Mouse (Mus musculus) G1E (cell line): ENCODE results near the gene Crim1. TPM values are rescaled to one million over a fixed set of nuclear protein-coding genes. Genes with fewer than 3 reads are reported as not detected.

Experiments used
- ATAC-seq: 2 replicates; pipeline ENCODE4 v1.8.0; 2016; ENCODE audit warnings: mild to moderate bottlenecking; ENCODE audit not compliant: insufficient number of reproducible peaks, poor library complexity, low FRiP score, severe bottlenecking; ENCODE audit errors: extremely low read depth
- DNase-seq: peaks from one replicate; pipeline ENCODE4 v3.0.0; 2012; ENCODE audit warnings: low spot score
- H3K27me3 ChIP-seq: 2 replicates; pipeline ENCODE4 v1.6.1; 2012; ENCODE audit warnings: mild to moderate bottlenecking, low read length, inconsistent platforms; ENCODE audit not compliant: insufficient read depth
- H3K36me3 ChIP-seq: replicated peaks from 2 replicates; pipeline ENCODE3; 2012; ENCODE audit warnings: mild to moderate bottlenecking, inconsistent platforms
- H3K4me1 ChIP-seq: 2 replicates; pipeline ENCODE4 v1.6.1; 2012; ENCODE audit warnings: low read depth, low read length, inconsistent platforms, mixed read lengths; ENCODE audit not compliant: insufficient read depth
- H3K4me3 ChIP-seq: 2 replicates; pipeline ENCODE4 v1.5.1; 2012; ENCODE audit warnings: low read depth, mild to moderate bottlenecking, inconsistent platforms, low read length, moderate library complexity, mixed read lengths
- H3K9me3 ChIP-seq: replicated peaks from 2 replicates; pipeline ENCODE4 v1.6.1; 2012; ENCODE audit warnings: inconsistent platforms
- CTCF ChIP-seq: IDR thresholded peaks from 2 replicates; pipeline ENCODE4 v1.5.1; 2012; ENCODE audit warnings: low read depth, low read length, inconsistent platforms, mixed read lengths
- GATA1 ChIP-seq: IDR thresholded peaks from 2 replicates; pipeline ENCODE4 v1.6.1; 2012; ENCODE audit warnings: borderline replicate concordance, low read length, inconsistent platforms, mixed read lengths
- GATA2 ChIP-seq: IDR thresholded peaks from 2 replicates; pipeline ENCODE4 v1.6.1; 2012; ENCODE audit warnings: low read depth, low read length, inconsistent platforms, borderline replicate concordance
- POLR2AphosphoS5 ChIP-seq: IDR thresholded peaks from 2 replicates; pipeline ENCODE4 v1.6.1; 2012; ENCODE audit warnings: low read depth, low read length, inconsistent platforms; ENCODE audit not compliant: insufficient replicate concordance
- TAL1 ChIP-seq: conservative IDR thresholded peaks from 2 replicates; pipeline ENCODE4 v1.6.1; 2012; ENCODE audit warnings: low read depth, low read length, inconsistent platforms, mixed read lengths
- polyA plus RNA-seq: library from polyadenylated mRNA; stranded (reverse); fragments of >175 nt; gene quantifications from 2 replicates; pipeline ENCODE4 v1.2.3, GENCODE M21; 2012
- total RNA-seq, 2 experiments: library from RNA; stranded (forward) in 1 of 2; stranded (reverse) in 1 of 2; fragments of 200-1000 nt in 1 of 2; fragments of >200 nt in 1 of 2; fragmentation: Nextera tagmentation in 1 of 2; gene quantifications; 2 replicates each; pipeline ENCODE4 v1.2.3; 2014 to 2017

Gene Crim1
- total and polyA plus RNA-seq, 3 experiments, result 20.3 to 37.8 (median 21.9) TPM

- H3K9me3 ChIP-seq, result no peaks in the 10 kb centered on the region
- DNase-seq (no peak), ATAC-seq (no peak)
- no peaks in the 10 kb centered on the region for H3K27me3 ChIP-seq
- H3K4me3 ChIP-seq, result no peak overlapping the region
- TF ChIP-seq GATA2 (no peak), TAL1 (no peak), POLR2AphosphoS5 (no peak), GATA1 (no peak), CTCF (no peak)
- H3K4me1 ChIP-seq, result peaks cover 41% of the 10 kb centered on the region
- peaks cover 79% of the 10 kb centered on the region for H3K36me3 ChIP-seq
Observed at GRCm38 (mm10) chr17:78287391-78287790, 87.3 kb downstream of the Crim1 start.

GRCm38 (mm10) chr17:78290153-78290876, 90.3 kb downstream of the Crim1 start:
- H3K36me3 ChIP-seq, result peaks cover 78% of the 10 kb centered on the region
- peaks cover 56% of the 10 kb centered on the region for H3K4me1 ChIP-seq
- DNase-seq, result no peak
- no peaks in the 10 kb centered on the region for H3K9me3 ChIP-seq
- H3K4me3 ChIP-seq, result no peak overlapping the region
- no peaks in the 10 kb centered on the region for H3K27me3 ChIP-seq
- peak; percentile 45 for ATAC-seq
- TF ChIP-seq GATA2 (no peak), POLR2AphosphoS5 (no peak), CTCF (no peak), TAL1 (no peak), GATA1 (no peak)

GRCm38 (mm10) chr17:78291030-78291429, 91.0 kb downstream of the Crim1 start:
- Histone ChIP-seq H3K27me3 (no peaks in the 10 kb centered on the region), H3K9me3 (no peaks in the 10 kb centered on the region), H3K4me1 (peaks cover 60% of the 10 kb centered on the region), H3K4me3 (no peak overlapping the region), H3K36me3 (peaks cover 78% of the 10 kb centered on the region)
- ATAC-seq (no peak), DNase-seq (no peak)
- TF ChIP-seq GATA1 (no peak), CTCF (no peak), GATA2 (no peak), POLR2AphosphoS5 (no peak), TAL1 (no peak)

GRCm38 (mm10) chr17:78292301-78292700, 92.3 kb downstream of the Crim1 start:
- no peak overlapping the region for H3K4me3 ChIP-seq
- H3K27me3 ChIP-seq, result no peaks in the 10 kb centered on the region
- H3K4me1 ChIP-seq, result peaks cover 63% of the 10 kb centered on the region
- TF ChIP-seq TAL1 (no peak), GATA1 (no peak), GATA2 (no peak), POLR2AphosphoS5 (no peak), CTCF (no peak)
- DNase-seq (no peak), ATAC-seq (no peak)
- H3K9me3 ChIP-seq, result no peaks in the 10 kb centered on the region
- peaks cover 80% of the 10 kb centered on the region for H3K36me3 ChIP-seq

GRCm38 (mm10) chr17:78292827-78293488, 92.9 kb downstream of the Crim1 start:
- no peak for TF ChIP-seq GATA1
- no peaks in the 10 kb centered on the region for H3K9me3 ChIP-seq
- H3K4me1 ChIP-seq, result peaks cover 65% of the 10 kb centered on the region
- H3K4me3 ChIP-seq, result no peak overlapping the region
- ATAC-seq (no peak), DNase-seq (no peak)
- no peaks in the 10 kb centered on the region for H3K27me3 ChIP-seq
- H3K36me3 ChIP-seq, result peaks cover 82% of the 10 kb centered on the region

- no peaks in the 10 kb centered on the region for H3K27me3 ChIP-seq
- TF ChIP-seq CTCF (no peak), GATA2 (no peak), GATA1 (no peak), POLR2AphosphoS5 (no peak), TAL1 (no peak)
- DNase-seq (no peak), ATAC-seq (no peak)
- peaks cover 70% of the 10 kb centered on the region for H3K4me1 ChIP-seq
- H3K4me3 ChIP-seq, result no peak overlapping the region
- peaks cover 88% of the 10 kb centered on the region for H3K36me3 ChIP-seq
- no peaks in the 10 kb centered on the region for H3K9me3 ChIP-seq
Observed at GRCm38 (mm10) chr17:78295979-78296378, 95.9 kb downstream of the Crim1 start.

- ATAC-seq, result no peak
- no peak for DNase-seq
- TF ChIP-seq CTCF (no peak), TAL1 (no peak), GATA1 (no peak), POLR2AphosphoS5 (no peak), GATA2 (no peak)
- H3K27me3 ChIP-seq, result no peaks in the 10 kb centered on the region
- peaks cover 82% of the 10 kb centered on the region for H3K36me3 ChIP-seq
- H3K9me3 ChIP-seq, result no peaks in the 10 kb centered on the region
- peaks cover 83% of the 10 kb centered on the region for H3K4me1 ChIP-seq
- no peak overlapping the region for H3K4me3 ChIP-seq
Observed at GRCm38 (mm10) chr17:78298140-78298539, 98.1 kb downstream of the Crim1 start.
